In genomic region chr15:85319924-85320668, GRCm38 (mm10) we compare ENCODE assay signal across 19 mouse cellular contexts. TPM values are rescaled to one million over a fixed set of nuclear protein-coding genes. Genes with fewer than 3 reads are reported as not detected.
DNase-seq lines count a peak whose midpoint lies in the region; ATAC-seq and TF ChIP-seq lines count a peak whose summit lies in the region.
"Had no signal": no experiment of that assay in that cellular context is flagged by ENCODE, and none has a peak within 500 bp of the region (broad histone marks: within the 10 kb centered on the region; RNA-seq: fewer than 3 reads in every experiment).

No protein-coding gene starts in this region.

- ATAC-seq in neural tube, embryonic 11.5 days (ENCODE audit: insufficient read depth, low FRiP score, low TSS enrichment) = no peak
- ATAC-seq: forebrain, postnatal 0 days; intestine, postnatal 0 days had no signal

- TF ChIP-seq CTCF in gastrocnemius, adult 2 months (IDR thresholded peaks at IDR 0.05) = no peak

- H3K27ac ChIP-seq in gastrocnemius, adult 2 months = no peak overlapping the region
- no peak overlapping the region for H3K27ac ChIP-seq in neural tube, embryonic 11.5 days (ENCODE audit: low read depth, low read length)
- H3K27ac ChIP-seq: hindbrain, embryonic 15.5 days; limb, embryonic 15.5 days; stomach, embryonic 15.5 days had no signal

- H3K4me3 ChIP-seq in gastrocnemius, adult 2 months = no peak overlapping the region
- no peak overlapping the region for H3K4me3 ChIP-seq in neural tube, embryonic 11.5 days (ENCODE audit: low read depth, low read length)
- H3K4me3 ChIP-seq: hindbrain, embryonic 15.5 days; limb, embryonic 15.5 days; stomach, embryonic 15.5 days had no signal

- H3K4me1 ChIP-seq in neural tube, embryonic 11.5 days (ENCODE audit: control insufficient read depth, insufficient read depth, low read length) = no peaks in the 10 kb centered on the region; the same call in 1 of the 2 replicates

- intact Hi-C loops in gastrocnemius, adult 2 months (cut with DNase I) = loop anchor here (5.0 kb wide), 2 partner anchors 53 to 157 kb away; no protein-coding TSS in a partner anchor
- intact Hi-C loops in gastrocnemius, postnatal 36 days (cut with DNase I) = no loop called here

- no peaks in the 10 kb centered on the region for H3K27me3 ChIP-seq in neural tube, embryonic 11.5 days (ENCODE audit: control insufficient read depth, insufficient read depth, low read length)
- H3K27me3 ChIP-seq: hindbrain, embryonic 15.5 days had no signal

- no peak overlapping the region for H3K9ac ChIP-seq in neural tube, embryonic 11.5 days (ENCODE audit: low read length)
- H3K9ac ChIP-seq: forebrain, postnatal 0 days; hindbrain, embryonic 15.5 days; limb, embryonic 15.5 days; stomach, embryonic 15.5 days had no signal

- WGBS in neural tube, embryonic 11.5 days = 79% methylated on average over 11 of the region's 11 CpGs

- no peaks in the 10 kb centered on the region for H3K9me3 ChIP-seq in neural tube, embryonic 11.5 days (ENCODE audit: control insufficient read depth, low read length)
- H3K9me3 ChIP-seq: G1E; hindbrain, embryonic 15.5 days; limb, embryonic 15.5 days; stomach, embryonic 15.5 days had no signal

- DNase-seq in gastrocnemius, adult 2 months = peak; percentile 33
- DNase-seq in gastrocnemius, postnatal 36 days = no peak
- peak; percentile 6 for DNase-seq in neural tube, embryonic 11.5 days (ENCODE audit: low spot score)
- DNase-seq in neural tube, embryonic 10.5 days (ENCODE audit: extremely low spot score, low spot score) = no peak
- peak; percentile 48 for DNase-seq in Muller cell, postnatal 12 days (ENCODE audit: inconsistent ontology term)
- DNase-seq in adrenal gland, postnatal 36 days = peak; percentile 83 to 85
- no peak for DNase-seq in spleen, postnatal 14 days (ENCODE audit: low spot score in 2 of 2)
- DNase-seq in natural killer cell, adult 2 months (ENCODE audit: low spot score in 2 of 2) = no peak
- DNase-seq: cerebellum, adult 11 months; cerebellum, postnatal 36 days; forebrain, postnatal 0 days; heart, postnatal 14 days; layer of hippocampus, postnatal 36 days; spleen, adult 18-20 months had no signal

- no peak overlapping the region for H3K4me2 ChIP-seq in neural tube, embryonic 11.5 days (ENCODE audit: low read depth)
- H3K4me2 ChIP-seq: hindbrain, embryonic 15.5 days; limb, embryonic 15.5 days; stomach, embryonic 15.5 days had no signal

- no peaks in the 10 kb centered on the region for H3K36me3 ChIP-seq in neural tube, embryonic 11.5 days (ENCODE audit: control insufficient read depth, insufficient read depth, low read length)
- H3K36me3 ChIP-seq: G1E; hindbrain, embryonic 15.5 days; limb, embryonic 15.5 days; stomach, embryonic 15.5 days had no signal

RNA-seq across cellular contexts. Expression of gene Atxn10, which starts 15.9 kb away (rescaled TPM):
- total RNA-seq in gastrocnemius, adult 2 months (2021) = 10 to 100 TPM; 26.6 to 38.8 TPM
- total RNA-seq in gastrocnemius, postnatal 36 days (2021) = 10 to 100 TPM; 24.4 to 31.6 TPM
- polyA plus RNA-seq in neural tube, embryonic 11.5 days (2014; fragmentation: Nextera tagmentation; extraction: Ambion mirVana) = 440 and 449 TPM in 2 replicates
- total RNA-seq in adrenal gland, postnatal 36 days (2021) = 100 to 1,000 TPM; 120 to 137 TPM

Comparison
In these comparisons a context has a peak if more than half of its experiments do, and no peak if none do; other contexts are left out.
1. DNase-seq: peak in gastrocnemius, adult 2 months (single experiment), neural tube, embryonic 11.5 days (single experiment), Muller cell, postnatal 12 days (single experiment) and adrenal gland, postnatal 36 days (2 of 2); none in gastrocnemius, postnatal 36 days (0 of 2), neural tube, embryonic 10.5 days (single experiment), spleen, postnatal 14 days (0 of 2) and natural killer cell, adult 2 months (0 of 2).